Mouse (Mus musculus) liver, postnatal 0 days (tissue): ENCODE measurements at regions not wholly inside any gene's neighbourhood (a gene's known extent, or its start where the extent isn't known, plus 50 kb on each side); places are given as distances from the start of the nearest gene placed in this dataset.

Experiments used
- ATAC-seq: fragments of 200-750 bp; cut with Nextera tagmentation; 2 replicates; pipeline ENCODE4 v1.8.0; 2017; ENCODE audit warnings: mild to moderate bottlenecking, moderate library complexity
- DNase-seq: peaks from one replicate; pipeline ENCODE4 v3.0.0-alpha.2; 2016
- H3K27ac ChIP-seq: fragments of 300-500 bp; sonication (generic); 2 replicates; pipeline ENCODE4 v1.5.1; 2014; ENCODE audit warnings: antibody characterized with exemption, moderate library complexity, mild to moderate bottlenecking, low read depth
- H3K27me3 ChIP-seq: fragments of 300-500 bp; sonication (generic); 2 replicates; pipeline ENCODE4 v1.6.1; 2014; ENCODE audit warnings: low read length, control low read depth, mixed read lengths; ENCODE audit not compliant: insufficient read depth
- H3K36me3 ChIP-seq: fragments of 300-500 bp; sonication (generic); replicated peaks from 2 replicates; pipeline ENCODE4 v1.6.1; 2014; ENCODE audit warnings: mild to moderate bottlenecking, control low read depth, low read length, moderate library complexity, mixed read lengths; ENCODE audit not compliant: insufficient read depth
- H3K4me1 ChIP-seq: fragments of 300-500 bp; sonication (generic); 2 replicates; pipeline ENCODE4 v1.6.1; 2014; ENCODE audit warnings: antibody characterized with exemption, mild to moderate bottlenecking, control low read depth; ENCODE audit not compliant: insufficient read depth
- H3K4me2 ChIP-seq: fragments of 300-500 bp; sonication (generic); 2 replicates; pipeline ENCODE4 v1.6.1; 2014; ENCODE audit warnings: low read depth, mild to moderate bottlenecking, low read length, moderate library complexity, mixed read lengths
- H3K4me3 ChIP-seq: fragments of 300-500 bp; sonication (generic); 2 replicates; pipeline ENCODE4 v1.5.1; 2014; ENCODE audit warnings: low read depth, low read length
- H3K9ac ChIP-seq: fragments of 300-500 bp; sonication (generic); replicated peaks from 2 replicates; pipeline ENCODE4 v1.6.1; 2014; ENCODE audit warnings: mild to moderate bottlenecking, moderate library complexity
- H3K9me3 ChIP-seq: fragments of 300-500 bp; sonication (generic); 2 replicates; pipeline ENCODE4 v1.6.1; 2016; ENCODE audit warnings: mild to moderate bottlenecking, control low read depth, low read length, mixed read lengths
- CTCF ChIP-seq: sonication (generic); IDR thresholded peaks from 2 replicates; pipeline ENCODE4 v1.5.1; 2016; ENCODE audit warnings: antibody characterized with exemption, low read depth
- EP300 ChIP-seq: IDR thresholded peaks from 2 replicates; pipeline ENCODE4 v1.6.1; 2016; ENCODE audit warnings: antibody characterized with exemption, low read depth, mild to moderate bottlenecking
- WGBS: fragments of 180-500 bp; shearing (Covaris S2); extraction: QIAGEN DNeasy Blood & Tissue Kit; methylation state at CpG from one replicate; pipeline ENCODE4 v1.1.7; 2014; ENCODE audit not compliant: insufficient replicate concordance; 5-methylcytosine and 5-hydroxymethylcytosine counted together

- WGBS, result 57% methylated on average over 13 of the region's 13 CpGs
- H3K27ac ChIP-seq, result no peak overlapping the region
- no peak overlapping the region for H3K4me3 ChIP-seq
- no peak overlapping the region for H3K9ac ChIP-seq
- H3K4me2 ChIP-seq, result no peak overlapping the region
- no peak for ATAC-seq
- H3K4me1 ChIP-seq, result no peaks in the 10 kb centered on the region
- no peak for DNase-seq
- no peaks in the 10 kb centered on the region for H3K36me3 ChIP-seq
- TF ChIP-seq EP300 (no peak), CTCF (peak; percentile 27; the same call in 1 of the 2 replicates)
- no peaks in the 10 kb centered on the region for H3K9me3 ChIP-seq
- H3K27me3 ChIP-seq, result no peaks in the 10 kb centered on the region
Observed at GRCm38 (mm10) chr1:41001154-41001949, 196.0 kb downstream of the Tmem182 start.

GRCm38 (mm10) chr1:41002006-41002405 is 196.6 kb downstream of the Tmem182 start:
- H3K4me3 ChIP-seq, result no peak overlapping the region
- no peak overlapping the region for H3K4me2 ChIP-seq
- no peak overlapping the region for H3K27ac ChIP-seq
- no peaks in the 10 kb centered on the region for H3K4me1 ChIP-seq
- H3K9me3 ChIP-seq, result no peaks in the 10 kb centered on the region
- no peak for ATAC-seq
- H3K9ac ChIP-seq, result no peak overlapping the region
- 61% methylated on average over 9 of the region's 9 CpGs for WGBS
- H3K27me3 ChIP-seq, result no peaks in the 10 kb centered on the region
- DNase-seq, result no peak
- no peaks in the 10 kb centered on the region for H3K36me3 ChIP-seq
- no peak for TF ChIP-seq CTCF
- TF ChIP-seq EP300, result no peak

GRCm38 (mm10) chr1:41026943-41027342 is 221.5 kb downstream of the Tmem182 start:
- H3K4me3 ChIP-seq, result no peak overlapping the region
- H3K4me2 ChIP-seq, result no peak overlapping the region
- no peaks in the 10 kb centered on the region for H3K36me3 ChIP-seq
- H3K9me3 ChIP-seq, result no peaks in the 10 kb centered on the region
- DNase-seq (no peak), ATAC-seq (no peak)
- 90% methylated on average over 4 of the region's 4 CpGs for WGBS
- no peak overlapping the region for H3K27ac ChIP-seq
- H3K27me3 ChIP-seq, result no peaks in the 10 kb centered on the region
- TF ChIP-seq EP300 (no peak), CTCF (no peak)
- no peaks in the 10 kb centered on the region for H3K4me1 ChIP-seq
- no peak overlapping the region for H3K9ac ChIP-seq

GRCm38 (mm10) chr1:41027540-41027978 is 222.2 kb downstream of the Tmem182 start:
- 56% methylated on average over 4 of the region's 4 CpGs for WGBS
- TF ChIP-seq EP300 (no peak), CTCF (no peak)
- Histone ChIP-seq H3K9me3 (no peaks in the 10 kb centered on the region), H3K27ac (no peak overlapping the region), H3K4me1 (no peaks in the 10 kb centered on the region), H3K4me2 (no peak overlapping the region), H3K4me3 (no peak overlapping the region), H3K36me3 (no peaks in the 10 kb centered on the region), H3K9ac (no peak overlapping the region), H3K27me3 (no peaks in the 10 kb centered on the region)
- DNase-seq, result no peak
- ATAC-seq, result no peak

GRCm38 (mm10) chr1:41028021-41028420 is 222.6 kb downstream of the Tmem182 start:
- Histone ChIP-seq H3K4me1 (no peaks in the 10 kb centered on the region), H3K4me2 (no peak overlapping the region), H3K27ac (no peak overlapping the region), H3K9ac (no peak overlapping the region), H3K9me3 (no peaks in the 10 kb centered on the region), H3K36me3 (no peaks in the 10 kb centered on the region), H3K4me3 (no peak overlapping the region), H3K27me3 (no peaks in the 10 kb centered on the region)
- WGBS, result 81% methylated on average over 2 of the region's 2 CpGs
- DNase-seq (no peak), ATAC-seq (no peak)
- TF ChIP-seq EP300 (no peak), CTCF (no peak)

- H3K27me3 ChIP-seq, result no peaks in the 10 kb centered on the region
- TF ChIP-seq CTCF (no peak), EP300 (no peak)
- H3K4me3 ChIP-seq, result no peak overlapping the region
- no peak overlapping the region for H3K9ac ChIP-seq
- no peaks in the 10 kb centered on the region for H3K36me3 ChIP-seq
- no peaks in the 10 kb centered on the region for H3K9me3 ChIP-seq
- no peak overlapping the region for H3K4me2 ChIP-seq
- no peak for DNase-seq
- no peak for ATAC-seq
- WGBS, result 64% methylated on average over 22 of the region's 22 CpGs
- H3K27ac ChIP-seq, result no peak overlapping the region
- no peaks in the 10 kb centered on the region for H3K4me1 ChIP-seq
Observed at GRCm38 (mm10) chr1:41035085-41035880, 229.9 kb downstream of the Tmem182 start.
